Mouse (Mus musculus): ENCODE data around the gene Bak1.
A peak's percentile ranks its signal among the peaks of the same experiment; 100 is the strongest.

Bak1 gene

GRCm38 (mm10) chr17:27048445-27049239 is 19.8 kb upstream of the Bak1 start:
- DNase-seq (ENCODE audit: low spot score) = no peak

DNA sequence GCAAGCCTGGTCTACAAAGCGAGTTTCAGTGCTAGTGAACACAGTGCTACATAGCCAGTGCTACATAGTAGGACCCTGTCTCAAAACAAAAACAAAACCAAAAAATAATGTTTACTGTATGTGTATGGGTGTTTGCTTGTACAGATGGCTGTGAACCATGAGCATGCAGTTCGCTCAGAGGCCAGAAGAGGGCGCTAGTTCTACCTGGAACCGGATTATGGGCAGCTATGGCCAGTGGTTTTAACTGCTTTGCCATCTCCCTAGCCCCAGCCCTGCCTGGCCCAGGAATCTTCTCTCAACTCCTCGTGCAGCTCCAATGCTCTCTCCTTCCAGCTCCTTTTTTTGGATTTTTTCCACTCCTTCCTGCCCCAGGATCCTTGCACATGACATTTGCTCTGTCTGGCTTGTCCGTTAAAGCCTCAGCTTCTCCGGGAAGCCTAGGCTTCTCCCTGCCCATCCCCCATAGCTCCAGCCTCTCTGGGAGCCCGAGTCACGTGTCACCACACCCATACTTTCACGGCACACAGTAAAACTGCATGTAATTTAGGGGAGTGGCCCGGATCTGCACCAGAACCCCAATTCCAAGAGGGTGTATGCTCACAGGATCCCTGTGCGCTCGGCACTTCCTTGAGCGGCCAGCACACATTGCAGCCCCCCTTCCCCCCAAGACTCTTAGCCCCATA is 19.1 kb upstream of the Bak1 start:
- DNase-seq (ENCODE audit: low spot score) = no peak

- DNase-seq (ENCODE audit: low spot score) = no peak
These were observed 16.4 kb upstream of the Bak1 start for GRCm38 (mm10) chr17:27045164-27045563.

DNA sequence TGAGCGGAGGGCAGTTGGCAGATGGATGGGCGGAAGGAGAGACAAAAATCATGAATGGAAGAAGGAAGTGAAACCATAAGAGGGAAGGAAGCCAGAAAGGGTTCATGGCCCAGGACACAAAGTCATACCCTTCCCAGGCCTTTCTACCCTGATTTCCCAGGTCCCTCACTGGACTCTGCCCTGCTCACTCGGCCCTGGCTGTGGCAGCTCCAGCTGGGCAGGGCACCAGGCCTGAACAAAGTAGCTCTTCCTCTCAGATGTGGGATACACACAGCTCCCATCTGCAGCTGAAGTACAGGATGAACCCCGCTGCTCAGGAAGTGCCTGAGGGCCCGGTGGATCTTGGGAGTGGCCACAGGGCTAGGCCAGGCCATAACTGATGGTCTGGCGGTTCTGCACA is 14.0 kb upstream of the Bak1 start:
- DNase-seq (ENCODE audit: low spot score) = no peak

DNA sequence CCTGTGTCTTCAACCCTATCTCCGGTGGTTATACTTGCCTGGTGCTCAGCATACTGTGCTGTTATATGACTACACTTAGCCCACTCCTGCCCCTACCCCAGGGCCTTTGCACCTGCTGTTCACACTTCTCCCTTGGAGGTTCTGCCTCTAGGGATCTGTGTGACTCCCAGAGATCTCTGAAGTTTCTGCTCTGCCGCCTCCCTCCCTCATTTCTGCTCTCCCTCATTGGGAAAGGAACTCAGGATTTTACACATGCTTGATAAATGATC is 12.9 kb upstream of the Bak1 start:
- no peak for DNase-seq (ENCODE audit: low spot score)

DNA sequence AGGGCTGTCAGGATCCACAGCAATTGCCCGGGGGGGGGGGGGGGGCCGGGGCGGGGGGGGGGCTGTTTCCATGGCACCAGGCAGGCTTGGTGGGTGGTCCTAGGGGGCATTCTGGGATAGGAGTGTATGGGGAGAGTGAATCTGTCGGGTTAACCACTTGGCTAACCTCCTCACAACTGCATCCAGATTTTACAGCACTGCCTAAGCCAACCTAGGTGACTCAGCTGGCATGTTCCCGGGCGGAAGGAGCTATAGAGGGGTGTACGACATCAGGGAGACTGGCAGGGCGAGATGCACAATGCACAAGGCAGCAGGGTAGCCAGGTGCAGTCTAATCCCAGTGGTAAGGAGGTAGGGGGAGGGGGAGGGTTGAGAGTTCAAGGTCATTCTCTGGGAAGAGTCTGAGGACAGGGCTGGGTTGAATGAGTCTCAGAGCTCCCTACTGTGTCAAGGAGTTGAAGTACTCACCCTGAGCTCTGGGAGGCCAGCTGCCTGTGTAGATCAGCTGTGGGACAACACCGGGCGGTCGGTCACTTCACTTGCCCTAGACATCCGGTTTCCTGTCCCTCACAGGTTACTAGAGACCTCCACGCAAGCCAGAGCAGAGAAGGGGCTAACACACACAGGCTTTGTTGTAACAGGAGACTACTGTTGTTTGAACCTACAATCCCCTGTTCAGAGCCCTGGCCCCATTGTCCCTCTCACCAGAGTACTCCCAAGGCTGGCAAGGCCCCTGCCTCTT is 12.4 kb upstream of the Bak1 start:
- DNase-seq (ENCODE audit: low spot score) = no peak

- no peak for DNase-seq (ENCODE audit: low spot score)
These were observed 11.7 kb upstream of the Bak1 start for GRCm38 (mm10) chr17:27040304-27041045.

- DNase-seq (ENCODE audit: low spot score) = no peak
These were observed 10.8 kb upstream of the Bak1 start for GRCm38 (mm10) chr17:27039432-27040102.

- DNase-seq (ENCODE audit: low spot score) = no peak
These were observed 9.7 kb upstream of the Bak1 start for GRCm38 (mm10) chr17:27038335-27039050.

- no peak for DNase-seq (ENCODE audit: low spot score)
These were observed 7.7 kb upstream of the Bak1 start for GRCm38 (mm10) chr17:27036465-27036864.

DNA sequence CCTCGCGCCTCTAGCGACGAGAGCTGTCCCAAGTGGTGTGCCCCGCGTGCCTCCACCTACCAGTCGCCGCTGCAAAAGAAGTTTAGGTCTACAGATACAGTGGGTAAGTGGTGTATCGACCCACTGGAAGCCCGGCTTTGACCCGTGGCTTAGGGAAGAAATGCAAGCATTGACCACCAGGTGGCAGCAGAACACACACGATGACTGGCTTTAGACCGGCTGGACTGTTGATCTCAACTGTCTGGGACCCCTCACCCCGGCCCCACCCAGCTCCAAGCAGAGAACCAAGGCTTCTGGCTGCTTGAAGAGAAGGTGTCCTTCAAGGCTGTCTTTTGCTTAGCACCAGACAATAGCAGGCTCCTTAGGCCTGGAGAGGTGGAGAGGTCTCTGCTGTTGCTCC is 4.1 kb upstream of the Bak1 start:
- peak; percentile 60 for DNase-seq (ENCODE audit: low spot score)

DNA sequence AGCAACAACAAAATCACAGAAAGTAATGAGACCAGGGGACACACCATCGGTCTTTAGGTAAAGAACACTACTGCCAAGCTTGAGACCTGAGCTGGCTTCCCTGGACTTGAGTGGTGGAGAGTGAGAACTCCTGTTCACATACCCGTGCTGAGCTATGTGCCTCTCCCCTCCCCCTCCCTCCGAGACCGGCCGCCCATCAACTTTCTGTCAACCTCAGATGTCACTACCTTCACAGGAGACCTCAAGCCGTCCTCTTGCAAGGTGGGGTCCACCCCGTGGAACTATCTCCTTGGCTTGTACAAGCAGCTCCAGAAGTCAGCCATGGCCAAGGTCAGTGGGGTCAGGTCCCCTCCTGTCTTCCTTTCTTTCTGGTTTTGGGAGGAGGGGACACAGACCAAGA is 3.5 kb upstream of the Bak1 start:
- DNase-seq (ENCODE audit: low spot score) = no peak

GRCm38 (mm10) chr17:27030896-27031295 is 2.1 kb upstream of the Bak1 start:
- no peak for DNase-seq (ENCODE audit: low spot score)

DNA sequence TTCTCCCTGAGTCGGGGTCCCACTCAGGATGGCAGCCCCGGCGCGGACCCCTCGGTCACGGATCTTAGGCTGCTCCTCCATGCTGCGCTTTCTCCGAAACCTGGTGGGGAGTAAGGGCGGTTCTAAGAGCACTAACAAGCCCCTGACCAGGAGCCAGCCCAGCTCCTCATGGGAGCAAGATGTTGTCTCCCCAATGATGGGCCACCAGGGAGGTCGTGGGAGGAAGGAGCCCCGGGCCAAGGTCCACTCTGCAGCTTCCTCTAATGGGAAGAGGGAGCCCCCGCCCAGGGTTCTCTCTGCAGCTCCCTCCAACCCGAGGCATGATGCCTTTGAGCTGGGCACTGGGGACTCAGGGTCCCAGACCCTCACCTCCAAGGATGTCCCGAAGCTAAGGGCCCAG is 622 bp upstream of the Bak1 start:
- no peak for DNase-seq (ENCODE audit: low spot score)

- peak; percentile 89 for DNase-seq (ENCODE audit: low spot score)
These were observed 469 bp downstream of the Bak1 start for GRCm38 (mm10) chr17:27028284-27028795.

- no peak for DNase-seq (ENCODE audit: low spot score)
These were observed 1.1 kb downstream of the Bak1 start for GRCm38 (mm10) chr17:27027460-27028283.

DNA sequence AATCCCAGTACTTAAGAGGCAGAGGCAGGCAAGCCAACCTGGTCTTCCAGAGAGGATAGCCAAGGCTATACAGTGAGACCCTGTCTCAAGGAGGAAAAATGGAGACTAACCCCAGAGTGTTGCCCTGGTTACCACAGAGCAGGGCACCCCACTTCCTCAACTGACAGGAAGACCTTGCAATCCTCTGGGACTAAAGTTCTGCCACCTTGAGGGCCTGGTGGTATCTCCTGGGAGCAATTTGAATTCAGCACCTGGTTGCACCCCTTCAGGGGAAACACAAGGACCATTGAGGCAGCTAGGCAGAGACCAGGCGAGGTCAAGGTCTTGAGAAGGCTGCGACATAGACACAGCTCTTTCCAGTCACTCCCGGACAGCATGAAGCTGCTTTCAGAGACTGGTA is 2.9 kb downstream of the Bak1 start:
- DNase-seq (ENCODE audit: low spot score) = no peak

- no peak for DNase-seq (ENCODE audit: low spot score)
These were observed 3.4 kb downstream of the Bak1 start for GRCm38 (mm10) chr17:27025326-27025902.

GRCm38 (mm10) chr17:27023342-27023741 is 5.5 kb downstream of the Bak1 start:
- no peak for DNase-seq (ENCODE audit: low spot score)

- no peak for DNase-seq (ENCODE audit: low spot score)
These were observed 7.1 kb downstream of the Bak1 start for GRCm38 (mm10) chr17:27021736-27022135.
